Mouse (Mus musculus) stomach, embryonic 14.5 days (tissue): ENCODE data around the gene Cenpe. TPM values are rescaled to one million over a fixed set of nuclear protein-coding genes. Genes with fewer than 3 reads are reported as not detected.

Source experiments
- ATAC-seq: fragments of 200-750 bp; cut with Nextera tagmentation; 2 replicates; pipeline ENCODE4 v1.8.0; 2017; ENCODE audit warnings: low read depth, moderate TSS enrichment; ENCODE audit not compliant: insufficient number of reproducible peaks, insufficient read depth, low FRiP score
- H3K27ac ChIP-seq: fragments of 300-500 bp; sonication (generic); 2 replicates; pipeline ENCODE4 v1.5.1; 2014; ENCODE audit warnings: mild to moderate bottlenecking, low read length, moderate library complexity, mixed read lengths
- H3K27me3 ChIP-seq: fragments of 300-500 bp; sonication (generic); 2 replicates; pipeline ENCODE4 v1.6.1; 2014; ENCODE audit warnings: low read length, control low read depth, mixed read lengths; ENCODE audit not compliant: control insufficient read depth, insufficient read depth
- H3K36me3 ChIP-seq: fragments of 300-500 bp; sonication (generic); 2 replicates; pipeline ENCODE4 v1.6.1; 2014; ENCODE audit warnings: mild to moderate bottlenecking, control low read depth, low read length, moderate library complexity, mixed read lengths; ENCODE audit not compliant: control insufficient read depth, insufficient read depth
- H3K4me1 ChIP-seq: fragments of 300-500 bp; sonication (generic); 2 replicates; pipeline ENCODE4 v1.6.1; 2014; ENCODE audit warnings: low read length, control low read depth, mixed read lengths; ENCODE audit not compliant: control insufficient read depth, insufficient read depth
- H3K4me2 ChIP-seq: fragments of 300-500 bp; sonication (generic); replicated peaks from 2 replicates; pipeline ENCODE4 v1.6.1; 2014; ENCODE audit warnings: low read depth, low read length, control low read depth
- H3K4me3 ChIP-seq: fragments of 300-500 bp; sonication (generic); 2 replicates; pipeline ENCODE4 v1.5.1; 2014; ENCODE audit warnings: low read depth, low read length, control low read depth
- H3K9ac ChIP-seq: fragments of 300-500 bp; sonication (generic); replicated peaks from 2 replicates; pipeline ENCODE4 v1.6.1; 2014; ENCODE audit warnings: low read depth, mild to moderate bottlenecking, control low read depth, low read length, moderate library complexity, mixed read lengths
- H3K9me3 ChIP-seq: fragments of 300-500 bp; sonication (generic); 2 replicates; pipeline ENCODE4 v1.6.1; 2016; ENCODE audit warnings: low read depth, low read length, control low read depth; ENCODE audit not compliant: control insufficient read depth
- WGBS: fragments of 180-500 bp; shearing (Covaris S2); extraction: QIAGEN DNeasy Blood & Tissue Kit; methylation state at CpG from one replicate; pipeline ENCODE4 v1.1.7; 2014; 5-methylcytosine and 5-hydroxymethylcytosine counted together
- polyA plus RNA-seq: library from polyadenylated mRNA; unstranded; fragments of >200 nt; fragmentation: Nextera tagmentation; extraction: Ambion mirVana; gene quantifications from 2 replicates; pipeline ENCODE4 v1.2.1, GENCODE M21; 2014

Gene Cenpe
- polyA plus RNA-seq, 1 experiment from 2014 or later: 33.1 TPM

DNA sequence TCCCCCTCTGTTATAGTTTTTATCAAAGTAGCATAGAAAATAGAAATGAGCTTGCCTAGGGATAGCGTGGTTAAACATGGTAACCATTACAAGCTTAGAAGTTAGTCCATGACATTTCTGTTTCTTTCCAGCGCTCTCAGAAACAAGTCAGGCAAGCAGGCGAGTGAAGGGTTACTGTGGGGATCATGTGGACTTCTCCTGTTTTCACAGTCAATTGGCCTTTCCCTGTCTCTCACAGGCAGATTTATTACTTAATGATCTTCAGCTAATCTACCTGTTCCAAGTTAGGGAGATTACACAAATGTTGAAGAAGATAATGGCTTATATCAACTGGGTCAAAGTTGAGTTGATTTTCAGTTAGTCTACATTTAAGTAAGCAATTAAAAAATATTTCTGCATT is 20.1 kb downstream of the Cenpe start:
- Histone ChIP-seq H3K9me3 (no peaks in the 10 kb centered on the region), H3K27me3 (no peaks in the 10 kb centered on the region), H3K4me1 (no peaks in the 10 kb centered on the region), H3K4me3 (no peak overlapping the region), H3K9ac (no peak overlapping the region), H3K36me3 (peaks cover 64% of the 10 kb centered on the region), H3K4me2 (no peak overlapping the region), H3K27ac (no peak overlapping the region)
- ATAC-seq: no peak
- 85% methylated on average over 3 of the region's 3 CpGs for WGBS

DNA sequence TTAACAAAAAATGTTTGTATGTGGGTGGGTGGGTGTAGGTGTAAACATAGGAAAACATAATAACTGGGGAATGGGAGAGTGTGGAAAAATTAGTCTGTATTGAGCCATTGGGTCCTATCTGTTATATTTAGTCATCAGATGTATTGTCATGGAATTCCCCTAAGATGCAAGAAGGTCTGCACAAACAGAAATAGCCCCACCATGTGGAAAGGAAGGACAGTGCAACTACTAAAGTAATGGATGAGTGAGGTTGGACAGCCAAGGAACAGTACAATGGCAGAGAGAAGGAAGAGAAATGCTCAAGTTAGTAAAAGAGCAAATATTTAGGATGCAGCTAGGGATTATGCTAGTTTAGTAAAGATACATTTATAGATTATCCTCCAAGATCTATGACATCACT is 33.4 kb downstream of the Cenpe start:
- Histone ChIP-seq H3K4me1 (no peaks in the 10 kb centered on the region), H3K27me3 (no peaks in the 10 kb centered on the region), H3K9me3 (no peaks in the 10 kb centered on the region), H3K9ac (no peak overlapping the region), H3K4me2 (no peak overlapping the region), H3K4me3 (no peak overlapping the region), H3K27ac (no peak overlapping the region), H3K36me3 (peaks cover 61% of the 10 kb centered on the region)
- ATAC-seq: no peak

DNA sequence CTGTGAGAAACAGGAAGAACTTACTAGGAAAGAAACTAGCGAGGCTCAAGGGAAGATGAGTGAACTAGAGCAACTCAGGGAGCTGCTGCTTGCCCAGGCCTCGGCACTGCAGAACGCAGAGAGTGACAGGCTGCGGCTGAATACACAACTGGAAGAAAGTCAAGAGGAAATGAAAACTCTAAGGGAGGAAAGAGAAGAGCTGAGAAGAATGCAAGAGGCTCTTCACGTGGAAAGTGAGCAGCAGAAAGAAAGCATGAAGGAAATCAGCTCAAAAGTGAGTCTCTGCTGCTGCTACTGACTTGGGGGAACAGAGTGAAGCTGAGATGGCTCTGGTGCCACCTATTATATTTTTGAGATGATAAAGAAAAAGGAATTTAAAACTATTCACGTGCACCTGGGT is 34.5 kb downstream of the Cenpe start:
- H3K9ac ChIP-seq: no peak overlapping the region
- no peaks in the 10 kb centered on the region for H3K9me3 ChIP-seq
- no peak overlapping the region for H3K4me3 ChIP-seq
- H3K36me3 ChIP-seq: peaks cover 60% of the 10 kb centered on the region
- no peak for ATAC-seq
- no peak overlapping the region for H3K27ac ChIP-seq
- no peaks in the 10 kb centered on the region for H3K27me3 ChIP-seq
- 92% methylated on average over 6 of the region's 6 CpGs for WGBS
- H3K4me1 ChIP-seq: no peaks in the 10 kb centered on the region
- no peak overlapping the region for H3K4me2 ChIP-seq

DNA sequence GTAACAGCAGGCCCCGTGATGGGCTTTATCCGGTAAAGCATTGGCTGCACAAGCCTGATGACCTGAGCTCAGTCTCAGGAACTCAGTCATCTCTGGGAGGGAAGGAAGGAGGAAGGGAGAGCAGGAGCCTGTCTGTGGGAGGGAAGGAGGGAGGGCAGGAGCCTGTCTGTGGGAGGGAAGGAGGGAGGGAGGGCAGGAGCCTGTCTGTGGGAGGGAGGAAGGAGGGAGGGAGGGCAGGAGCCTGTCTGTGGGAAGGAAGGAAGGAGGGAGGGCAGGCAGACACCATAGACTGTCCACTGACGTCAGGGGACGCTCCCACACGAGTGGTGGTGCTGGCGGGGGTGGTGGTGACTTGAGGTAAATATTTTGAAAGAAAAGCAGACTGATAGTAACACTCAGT is 36.8 kb downstream of the Cenpe start:
- Histone ChIP-seq H3K4me2 (no peak overlapping the region), H3K4me3 (no peak overlapping the region), H3K9ac (no peak overlapping the region), H3K9me3 (no peaks in the 10 kb centered on the region), H3K36me3 (peaks cover 52% of the 10 kb centered on the region), H3K4me1 (no peaks in the 10 kb centered on the region), H3K27me3 (no peaks in the 10 kb centered on the region), H3K27ac (no peak overlapping the region)
- 77% methylated on average over 6 of the region's 6 CpGs for whole genome bisulfite sequencing
- ATAC-seq: peak; percentile 69; the same call in 1 of the 2 replicates

DNA sequence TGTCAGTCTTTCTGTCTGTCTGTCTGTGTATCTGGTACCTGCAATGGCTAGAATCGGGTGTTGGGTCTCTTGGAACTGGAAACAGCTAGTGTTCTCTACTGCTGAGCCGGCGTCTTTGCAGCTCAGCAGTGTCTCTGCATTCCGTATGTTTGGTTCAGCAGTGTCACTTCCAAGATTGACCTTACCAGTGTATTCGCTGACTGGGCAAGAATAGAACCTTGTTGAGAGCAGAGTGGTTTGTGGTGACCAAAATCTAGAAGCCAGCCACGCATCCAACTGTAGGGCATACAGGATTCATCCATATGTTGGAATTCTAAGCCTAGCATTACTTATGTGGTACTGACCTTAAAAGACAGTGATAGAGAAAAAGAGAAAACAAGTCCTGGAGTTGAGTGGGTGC is 39.5 kb downstream of the Cenpe start:
- Histone ChIP-seq H3K4me3 (no peak overlapping the region), H3K9ac (no peak overlapping the region), H3K4me1 (no peaks in the 10 kb centered on the region), H3K27ac (no peak overlapping the region), H3K4me2 (no peak overlapping the region), H3K27me3 (no peaks in the 10 kb centered on the region), H3K36me3 (peaks cover 56% of the 10 kb centered on the region), H3K9me3 (no peaks in the 10 kb centered on the region)
- 94% methylated on average over 6 of the region's 6 CpGs for WGBS
- ATAC-seq: no peak

DNA sequence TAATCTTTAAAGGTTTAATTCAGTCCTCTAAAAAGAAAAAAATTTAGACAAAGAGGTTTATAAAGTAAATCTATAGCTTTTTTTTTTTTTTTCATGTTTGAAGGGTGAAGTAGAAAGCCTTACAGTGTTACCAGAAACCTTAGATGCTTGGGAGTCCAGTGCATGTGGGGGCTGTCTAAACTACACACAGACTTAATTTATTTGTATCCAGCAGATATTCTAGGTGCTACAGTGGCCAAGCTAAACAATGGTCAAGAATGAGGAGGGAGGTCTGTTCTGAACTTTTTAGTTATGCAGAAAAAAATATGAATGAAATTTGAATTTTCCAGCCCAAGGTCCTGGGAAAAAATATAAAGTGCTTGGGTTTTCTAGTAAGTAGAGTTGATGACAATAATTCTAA is 42.4 kb downstream of the Cenpe start:
- no peak overlapping the region for H3K9ac ChIP-seq
- H3K9me3 ChIP-seq: no peaks in the 10 kb centered on the region
- no peaks in the 10 kb centered on the region for H3K27me3 ChIP-seq
- H3K27ac ChIP-seq: no peak overlapping the region
- no peak overlapping the region for H3K4me3 ChIP-seq
- no peak overlapping the region for H3K4me2 ChIP-seq
- peaks cover 55% of the 10 kb centered on the region for H3K36me3 ChIP-seq
- no peak for ATAC-seq
- no peaks in the 10 kb centered on the region for H3K4me1 ChIP-seq

DNA sequence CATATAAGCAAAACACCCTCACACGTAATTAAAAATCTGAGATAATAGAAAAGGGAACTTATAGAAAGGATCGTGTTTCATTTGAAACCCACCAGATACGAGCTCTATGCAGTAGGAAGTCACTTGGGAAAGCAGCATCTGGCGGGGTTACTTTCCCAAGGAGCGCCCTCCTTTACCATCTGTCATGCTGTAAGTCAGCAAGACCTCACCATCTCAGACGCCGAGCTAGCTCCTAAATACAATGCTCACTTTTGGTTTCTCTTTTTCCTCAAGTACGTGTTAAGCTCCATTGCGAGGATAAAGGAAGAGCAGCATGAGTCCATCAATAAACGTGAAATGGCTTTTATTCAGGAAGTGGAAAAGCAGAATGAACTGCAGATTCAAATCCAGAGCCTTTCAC is 46.6 kb downstream of the Cenpe start:
- WGBS: 90% methylated on average over 10 of the region's 10 CpGs
- ATAC-seq: no peak
- Histone ChIP-seq H3K27ac (no peak overlapping the region), H3K9me3 (no peaks in the 10 kb centered on the region), H3K4me1 (no peaks in the 10 kb centered on the region), H3K27me3 (no peaks in the 10 kb centered on the region), H3K36me3 (peaks cover 77% of the 10 kb centered on the region), H3K9ac (no peak overlapping the region), H3K4me2 (no peak overlapping the region), H3K4me3 (no peak overlapping the region)

DNA sequence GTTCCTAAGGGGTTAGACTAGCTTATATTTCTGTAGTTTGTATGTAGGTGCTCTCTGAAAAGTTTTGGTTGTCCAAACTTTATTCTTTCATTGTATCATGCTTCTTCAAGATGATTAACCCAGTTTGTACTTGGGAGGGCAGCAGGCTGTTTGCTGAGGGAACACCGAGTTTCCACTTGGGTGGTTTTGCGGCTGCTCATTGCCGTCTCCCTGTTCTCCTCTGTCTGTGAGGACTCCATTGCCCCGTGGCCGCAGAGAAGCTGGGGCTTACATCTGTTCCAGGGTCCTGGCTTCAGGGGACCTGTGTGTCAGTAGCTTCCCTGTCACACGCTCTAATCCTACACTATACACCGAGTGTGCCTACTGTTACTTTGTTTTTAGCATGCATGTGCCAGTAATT is 47.9 kb downstream of the Cenpe start:
- ATAC-seq: no peak
- Histone ChIP-seq H3K4me1 (no peaks in the 10 kb centered on the region), H3K36me3 (peaks cover 85% of the 10 kb centered on the region), H3K4me2 (no peak overlapping the region), H3K27ac (no peak overlapping the region), H3K4me3 (no peak overlapping the region), H3K27me3 (no peaks in the 10 kb centered on the region), H3K9ac (no peak overlapping the region), H3K9me3 (no peaks in the 10 kb centered on the region)
- WGBS: 93% methylated on average over 7 of the region's 7 CpGs

DNA sequence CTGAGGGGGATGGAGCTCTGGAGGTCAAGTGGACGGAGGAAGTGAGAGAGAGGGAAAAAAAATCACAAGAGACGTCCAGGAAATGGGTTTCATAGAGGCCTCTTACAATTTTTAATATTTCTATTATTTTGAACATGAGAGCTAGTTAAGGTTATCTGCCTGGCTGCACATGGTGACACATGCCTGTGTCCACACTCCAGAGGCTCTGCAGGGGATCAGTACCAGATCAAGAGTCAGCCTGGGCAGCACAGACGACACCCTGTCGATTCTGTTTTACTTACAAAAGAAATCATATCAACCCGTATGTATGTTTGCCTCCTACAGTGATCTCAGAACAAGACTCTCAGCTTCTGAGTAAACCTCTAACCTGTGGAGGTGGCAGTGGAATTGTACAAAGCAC is 56.3 kb downstream of the Cenpe start:
- H3K27me3 ChIP-seq: no peaks in the 10 kb centered on the region
- H3K4me2 ChIP-seq: no peak overlapping the region
- no peaks in the 10 kb centered on the region for H3K9me3 ChIP-seq
- H3K27ac ChIP-seq: no peak overlapping the region
- H3K36me3 ChIP-seq: peaks cover 47% of the 10 kb centered on the region
- H3K4me3 ChIP-seq: no peak overlapping the region
- no peaks in the 10 kb centered on the region for H3K4me1 ChIP-seq
- no peak overlapping the region for H3K9ac ChIP-seq
- ATAC-seq: no peak
- WGBS: 90% methylated on average over 5 of the region's 5 CpGs
